Mouse (Mus musculus) neutrophil, adult 5-6 weeks (primary cell): ENCODE measurements at regions not wholly inside any gene's neighbourhood (a gene's known extent, or its start where the extent isn't known, plus 50 kb on each side); places are given as distances from the start of the nearest gene placed in this dataset.
"Not testable (repeated sequence)": the region's sequence is repeated elsewhere in the genome, so short reads cannot be mapped to it uniquely, and the experiment has no call there.

Experiments
- ATAC-seq: fragments of 151-379, 151-347 bp; 2 replicates; pipeline ENCODE4 v1.8.0; 2017; ENCODE audit warnings: mild to moderate bottlenecking, moderate TSS enrichment; ENCODE audit not compliant: insufficient number of reproducible peaks, poor library complexity, low FRiP score, severe bottlenecking; ENCODE audit errors: extremely low read depth

- ATAC-seq = no peak
Measured at GRCm38 (mm10) chr12:69524337-69525035, 58.3 kb downstream of the Vcpkmt start.

- no peak for ATAC-seq
Measured at GRCm38 (mm10) chr12:69519869-69520268, 63.0 kb downstream of the Vcpkmt start.

GRCm38 (mm10) chr12:69519028-69519427 lies 63.8 kb downstream of the Vcpkmt start:
- no peak for ATAC-seq

GRCm38 (mm10) chr12:69517616-69518015 lies 65.2 kb downstream of the Vcpkmt start:
- no peak for ATAC-seq

GRCm38 (mm10) chr12:69516314-69516916 lies 66.4 kb downstream of the Vcpkmt start:
- peak; percentile 84 for ATAC-seq

GRCm38 (mm10) chr12:69515850-69516249 lies 67.0 kb downstream of the Vcpkmt start:
- no peak for ATAC-seq

- no peak for ATAC-seq
Measured at GRCm38 (mm10) chr12:69515117-69515516, 67.7 kb downstream of the Vcpkmt start.

GRCm38 (mm10) chr12:69513166-69513565 lies 69.7 kb downstream of the Vcpkmt start:
- peak; percentile 56; the same call in 1 of the 2 replicates for ATAC-seq

GRCm38 (mm10) chr12:69510736-69511135 lies 72.1 kb downstream of the Vcpkmt start:
- ATAC-seq = no peak

- ATAC-seq = not testable (repeated sequence)
Measured at GRCm38 (mm10) chr12:69509180-69509579, 73.6 kb downstream of the Vcpkmt start.

- ATAC-seq = no peak
Measured at GRCm38 (mm10) chr12:69507906-69508305, 74.9 kb downstream of the Vcpkmt start.

GRCm38 (mm10) chr12:69507333-69507732 lies 75.5 kb downstream of the Vcpkmt start:
- ATAC-seq = peak; percentile 53; the same call in 1 of the 2 replicates

GRCm38 (mm10) chr12:69502706-69503070 lies 80.1 kb downstream of the Vcpkmt start:
- no peak for ATAC-seq

GRCm38 (mm10) chr12:69501783-69502705 lies 80.8 kb downstream of the Vcpkmt start:
- peak; percentile 77 for ATAC-seq

- ATAC-seq = no peak
Measured at GRCm38 (mm10) chr12:69501346-69501730, 81.5 kb downstream of the Vcpkmt start.

GRCm38 (mm10) chr12:69500600-69501345 lies 82.1 kb downstream of the Vcpkmt start:
- ATAC-seq = 0 out of 2 replicates have a peak, but pooled peaks have one; percentile 7

- ATAC-seq = no peak
Measured at GRCm38 (mm10) chr12:69497121-69497520, 85.7 kb downstream of the Vcpkmt start.

GRCm38 (mm10) chr12:69496341-69496904 lies 86.4 kb downstream of the Vcpkmt start:
- no peak for ATAC-seq

- ATAC-seq = no peak
Measured at GRCm38 (mm10) chr12:69495776-69496175, 87.1 kb downstream of the Vcpkmt start.
